Mouse (Mus musculus) liver, postnatal 0 days (tissue): ENCODE measurements around the gene Ermap.

Source experiments
- CTCF ChIP-seq: sonication (generic); IDR thresholded peaks from 2 replicates; pipeline ENCODE4 v1.5.1; 2016; ENCODE audit warnings: antibody characterized with exemption, low read depth
- EP300 ChIP-seq: IDR thresholded peaks from 2 replicates; pipeline ENCODE4 v1.6.1; 2016; ENCODE audit warnings: antibody characterized with exemption, low read depth, mild to moderate bottlenecking

DNA sequence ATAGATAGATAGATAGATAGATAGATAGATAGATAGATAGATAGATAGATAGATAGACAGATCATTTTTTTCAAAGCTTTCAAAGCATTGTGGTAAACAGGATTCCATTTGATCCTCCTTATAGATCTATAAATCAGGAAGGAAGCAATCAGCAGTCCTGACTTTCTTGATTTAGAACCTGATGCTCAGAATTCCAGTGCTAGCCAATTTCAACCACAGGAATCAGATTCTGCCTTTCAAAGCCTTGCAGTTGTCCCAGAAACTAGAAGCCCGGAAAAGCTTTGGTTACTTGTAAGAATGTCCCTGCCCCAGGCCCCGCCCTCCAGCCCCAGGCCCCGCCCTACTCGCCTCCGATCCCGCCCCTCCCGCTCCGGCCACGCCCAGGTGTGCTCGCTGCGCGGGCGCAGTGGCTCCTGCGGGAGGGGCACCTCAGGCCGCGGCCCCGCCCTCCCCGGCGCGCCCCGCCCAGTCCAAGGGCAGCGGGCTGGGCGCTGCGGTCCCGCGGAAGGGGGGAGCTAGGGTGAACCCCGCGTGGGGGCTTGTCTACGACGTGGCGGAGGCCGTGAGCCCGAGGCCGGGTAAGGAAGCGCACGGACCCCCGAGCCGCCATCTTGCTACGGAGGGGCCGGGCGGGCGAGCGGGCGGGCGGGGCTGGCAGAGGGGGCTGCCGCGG, 5.2 kb upstream of the Ermap start, which contains the start of gene Svbp:
- TF ChIP-seq CTCF (no peak), EP300 (no peak)
